Mouse (Mus musculus): ENCODE results near the gene Cldn5. TPM values are rescaled to one million over a fixed set of nuclear protein-coding genes. Genes with fewer than 3 reads are reported as not detected.

Gene Cldn5
- polyA plus RNA-seq, 1 experiment: 10.4 TPM

GRCm38 (mm10) chr16:18751101-18751500 lies 25.5 kb upstream of the Cldn5 start:
- Histone ChIP-seq H3K4me3 (replicated peaks; ENCODE audit: control insufficient read depth, low read depth, low read length) (no peak overlapping the region), H3K27ac (ENCODE audit: control insufficient read depth, insufficient read depth, low read depth, low read length, poor library complexity) (no peak overlapping the region), H3K4me1 (ENCODE audit: control insufficient read depth, insufficient read depth, low read length) (no peaks in the 10 kb centered on the region)
- WGBS: 74% methylated on average over 11 of the region's 11 CpGs
- no peak for TF ChIP-seq POLR2A (IDR thresholded peaks at IDR 0.05; ENCODE audit: borderline replicate concordance, control insufficient read depth, low read depth, low read length)
- TF ChIP-seq CTCF (IDR thresholded peaks at IDR 0.05; ENCODE audit: control insufficient read depth, insufficient read depth, low read length): no peak

- H3K27ac ChIP-seq (ENCODE audit: control insufficient read depth, insufficient read depth, low read depth, low read length, poor library complexity): no peak overlapping the region
- 80% methylated on average over 10 of the region's 10 CpGs for WGBS
- no peak for TF ChIP-seq POLR2A (IDR thresholded peaks at IDR 0.05; ENCODE audit: borderline replicate concordance, control insufficient read depth, low read depth, low read length)
- TF ChIP-seq CTCF (IDR thresholded peaks at IDR 0.05; ENCODE audit: control insufficient read depth, insufficient read depth, low read length): no peak
These were observed 24.7 kb upstream of the Cldn5 start for GRCm38 (mm10) chr16:18751885-18752499.

GRCm38 (mm10) chr16:18761734-18762133 lies 14.9 kb upstream of the Cldn5 start:
- WGBS: 86% methylated on average over 4 of the region's 4 CpGs
- H3K4me3 ChIP-seq (replicated peaks; ENCODE audit: control insufficient read depth, low read depth, low read length): no peak overlapping the region
- no peaks in the 10 kb centered on the region for H3K4me1 ChIP-seq (ENCODE audit: control insufficient read depth, insufficient read depth, low read length)
- H3K27ac ChIP-seq (ENCODE audit: control insufficient read depth, insufficient read depth, low read depth, low read length, poor library complexity): no peak overlapping the region
- TF ChIP-seq POLR2A (IDR thresholded peaks at IDR 0.05; ENCODE audit: borderline replicate concordance, control insufficient read depth, low read depth, low read length) (no peak), CTCF (IDR thresholded peaks at IDR 0.05; ENCODE audit: control insufficient read depth, insufficient read depth, low read length) (no peak)

More at GRCm38 (mm10) chr16:18751885-18752499, 24.7 kb upstream of the Cldn5 start:
- Histone ChIP-seq H3K4me1 (ENCODE audit: control insufficient read depth, insufficient read depth, low read length) (no peaks in the 10 kb centered on the region), H3K4me3 (replicated peaks; ENCODE audit: control insufficient read depth, low read depth, low read length) (no peak overlapping the region)

GRCm38 (mm10) chr16:18762960-18763359 lies 13.7 kb upstream of the Cldn5 start:
- TF ChIP-seq POLR2A (IDR thresholded peaks at IDR 0.05; ENCODE audit: borderline replicate concordance, control insufficient read depth, low read depth, low read length) (no peak), CTCF (IDR thresholded peaks at IDR 0.05; ENCODE audit: control insufficient read depth, insufficient read depth, low read length) (no peak)
- 79% methylated on average over 3 of the region's 3 CpGs for WGBS
- H3K4me1 ChIP-seq (ENCODE audit: control insufficient read depth, insufficient read depth, low read length): no peaks in the 10 kb centered on the region
- no peak overlapping the region for H3K27ac ChIP-seq (ENCODE audit: control insufficient read depth, insufficient read depth, low read depth, low read length, poor library complexity)
- H3K4me3 ChIP-seq (replicated peaks; ENCODE audit: control insufficient read depth, low read depth, low read length): no peak overlapping the region

- H3K4me1 ChIP-seq (ENCODE audit: control insufficient read depth, insufficient read depth, low read length): no peaks in the 10 kb centered on the region
- TF ChIP-seq POLR2A (IDR thresholded peaks at IDR 0.05; ENCODE audit: borderline replicate concordance, control insufficient read depth, low read depth, low read length) (no peak), CTCF (IDR thresholded peaks at IDR 0.05; ENCODE audit: control insufficient read depth, insufficient read depth, low read length) (no peak)
- H3K4me3 ChIP-seq (replicated peaks; ENCODE audit: control insufficient read depth, low read depth, low read length): no peak overlapping the region
- H3K27ac ChIP-seq (ENCODE audit: control insufficient read depth, insufficient read depth, low read depth, low read length, poor library complexity): no peak overlapping the region
- 61% methylated on average over 4 of the region's 4 CpGs for WGBS
These were observed 10.3 kb upstream of the Cldn5 start for GRCm38 (mm10) chr16:18766390-18766789.

- 94% methylated on average over 1 of the region's 1 CpGs for WGBS
- no peaks in the 10 kb centered on the region for H3K4me1 ChIP-seq (ENCODE audit: control insufficient read depth, insufficient read depth, low read length)
- TF ChIP-seq POLR2A (IDR thresholded peaks at IDR 0.05; ENCODE audit: borderline replicate concordance, control insufficient read depth, low read depth, low read length) (no peak), CTCF (IDR thresholded peaks at IDR 0.05; ENCODE audit: control insufficient read depth, insufficient read depth, low read length) (no peak)
These were observed 7.1 kb upstream of the Cldn5 start for GRCm38 (mm10) chr16:18769501-18769900.

GRCm38 (mm10) chr16:18773936-18774335 lies 2.7 kb upstream of the Cldn5 start:
- 65% methylated on average over 2 of the region's 2 CpGs for WGBS
- no peak for TF ChIP-seq CTCF (IDR thresholded peaks at IDR 0.05; ENCODE audit: control insufficient read depth, insufficient read depth, low read length)
- TF ChIP-seq POLR2A (IDR thresholded peaks at IDR 0.05; ENCODE audit: borderline replicate concordance, control insufficient read depth, low read depth, low read length): no peak
- no peak overlapping the region for H3K27ac ChIP-seq (ENCODE audit: control insufficient read depth, insufficient read depth, low read depth, low read length, poor library complexity)
- H3K4me1 ChIP-seq (ENCODE audit: control insufficient read depth, insufficient read depth, low read length): no peaks in the 10 kb centered on the region
- no peak overlapping the region for H3K4me3 ChIP-seq (replicated peaks; ENCODE audit: control insufficient read depth, low read depth, low read length)

More at GRCm38 (mm10) chr16:18769501-18769900, 7.1 kb upstream of the Cldn5 start:
- Histone ChIP-seq H3K27ac (ENCODE audit: control insufficient read depth, insufficient read depth, low read depth, low read length, poor library complexity) (no peak overlapping the region), H3K4me3 (replicated peaks; ENCODE audit: control insufficient read depth, low read depth, low read length) (no peak overlapping the region)

- TF ChIP-seq POLR2A (IDR thresholded peaks at IDR 0.05; ENCODE audit: borderline replicate concordance, control insufficient read depth, low read depth, low read length) (no peak), CTCF (IDR thresholded peaks at IDR 0.05; ENCODE audit: control insufficient read depth, insufficient read depth, low read length) (no peak)
- 54% methylated on average over 18 of the region's 18 CpGs for WGBS
- no peaks in the 10 kb centered on the region for H3K4me1 ChIP-seq (ENCODE audit: control insufficient read depth, insufficient read depth, low read length)
- no peak overlapping the region for H3K4me3 ChIP-seq (replicated peaks; ENCODE audit: control insufficient read depth, low read depth, low read length)
- no peak overlapping the region for H3K27ac ChIP-seq (ENCODE audit: control insufficient read depth, insufficient read depth, low read depth, low read length, poor library complexity)
These were observed 759 bp upstream of the Cldn5 start for GRCm38 (mm10) chr16:18775621-18776555.

All from bone marrow, adult 2 months (tissue).